Mouse (Mus musculus): Measurements from ENCODE around the gene Nfib.
A peak's percentile ranks its signal among the peaks of the same experiment; 100 is the strongest.

Nfib gene

DNA sequence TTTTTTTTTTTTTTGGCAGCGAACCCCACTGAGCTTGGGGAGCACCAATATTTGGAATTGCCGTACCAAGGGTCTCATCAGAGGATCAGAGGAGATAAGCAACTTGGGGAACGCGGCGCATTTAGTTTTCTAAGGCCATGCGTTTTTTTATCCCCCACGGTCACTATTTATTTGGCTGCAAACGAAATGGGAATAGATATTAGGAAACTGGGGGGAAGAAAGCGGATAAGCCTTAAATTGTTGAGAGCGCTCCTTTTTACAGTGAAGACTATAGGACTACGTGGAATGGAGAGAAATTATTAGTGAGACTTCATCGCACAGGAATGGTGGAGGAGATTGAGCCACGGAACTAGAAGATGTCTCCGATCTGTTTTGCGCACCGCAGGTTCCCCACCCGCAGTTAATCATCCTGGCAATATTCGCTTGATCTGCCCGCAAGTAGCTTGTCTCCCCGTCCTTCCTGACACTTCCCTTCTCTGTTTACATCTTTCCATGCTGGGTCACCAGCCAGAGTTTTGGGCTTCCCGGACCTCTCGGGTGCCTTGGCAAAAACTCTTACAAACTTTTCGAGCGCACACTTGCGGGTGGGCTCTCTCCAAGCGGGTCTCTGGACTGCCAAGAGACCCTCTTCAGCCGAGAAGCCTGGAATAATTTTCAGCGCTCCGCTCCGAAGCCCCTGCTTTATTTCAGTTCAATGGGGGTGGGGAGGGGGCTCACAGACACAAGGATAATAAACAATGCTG lies 167.3 kb downstream of the Nfib start:
- no peak for DNase-seq

DNA sequence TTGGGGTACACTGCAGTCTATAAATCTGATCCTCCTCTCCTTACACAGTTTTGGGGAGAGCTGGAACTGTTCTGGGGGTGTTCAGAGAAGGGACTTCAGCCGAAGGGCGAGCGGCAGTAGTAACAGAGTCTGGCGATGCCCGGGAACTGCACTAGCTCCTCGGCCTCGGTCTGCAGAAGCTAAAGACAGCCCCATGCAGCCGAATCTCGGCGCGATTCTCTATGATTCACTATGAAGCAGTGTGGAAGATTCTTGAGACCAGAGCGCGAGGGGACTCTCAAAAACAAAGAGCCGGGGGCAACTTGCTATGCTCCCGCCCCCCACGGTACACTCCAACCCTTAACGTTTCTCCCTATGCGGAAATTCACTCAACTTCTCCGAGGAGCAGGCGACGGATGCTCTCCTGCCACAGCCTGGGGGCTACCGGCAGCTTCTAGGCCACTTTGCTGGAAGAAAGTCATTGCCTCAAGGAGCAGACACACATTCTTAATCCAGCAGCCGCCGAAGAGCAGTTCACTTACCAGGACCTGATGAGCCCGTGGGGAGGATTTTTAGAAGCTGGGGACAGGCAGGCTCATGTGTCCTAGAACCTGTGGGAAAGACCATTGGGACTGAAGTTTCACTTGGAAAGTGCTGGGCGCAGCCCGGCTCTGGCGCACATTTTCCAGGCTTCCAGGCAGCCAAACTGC lies 168.1 kb downstream of the Nfib start:
- DNase-seq: peak; percentile 21

DNA sequence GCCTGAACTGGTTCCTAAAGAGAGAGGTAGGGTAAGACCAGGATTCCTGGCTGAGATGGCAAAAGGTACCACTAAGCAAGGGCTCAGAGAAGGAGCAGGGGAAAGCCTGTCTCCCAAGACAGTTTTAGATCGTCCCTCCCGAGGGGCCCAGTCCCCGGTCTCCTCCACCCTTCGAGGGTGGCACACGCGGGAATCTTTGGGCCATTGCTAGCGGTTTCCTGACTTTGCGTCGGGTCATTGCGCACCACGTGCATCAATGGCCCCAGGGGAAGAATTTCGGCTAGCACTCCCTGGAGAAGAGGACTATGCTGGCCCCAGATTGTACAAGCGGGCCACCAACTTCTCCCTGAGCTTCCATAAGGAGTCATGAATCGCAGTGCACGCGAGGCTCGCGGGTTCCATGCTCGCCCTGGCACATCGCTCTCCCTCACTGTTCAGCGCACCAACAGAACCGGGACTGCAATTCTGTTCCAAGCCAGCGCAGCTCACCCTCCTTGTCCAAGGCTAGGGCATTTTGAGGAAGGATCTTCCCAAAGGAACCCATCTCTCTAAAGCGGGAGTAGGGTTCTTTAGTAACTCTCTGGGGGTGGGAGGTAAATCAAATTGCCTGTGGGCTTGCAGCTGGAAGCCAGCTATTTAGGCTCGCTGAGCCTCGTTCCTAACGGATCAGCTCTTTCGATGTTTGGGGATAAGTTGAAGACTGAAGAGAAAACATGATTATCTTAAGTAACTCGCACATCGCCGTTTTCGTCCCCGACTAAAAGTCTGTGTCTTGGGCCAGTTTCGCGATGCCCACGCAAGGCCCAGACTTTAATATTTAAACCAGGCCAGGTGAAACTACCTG lies 168.9 kb downstream of the Nfib start:
- DNase-seq: no peak

DNA sequence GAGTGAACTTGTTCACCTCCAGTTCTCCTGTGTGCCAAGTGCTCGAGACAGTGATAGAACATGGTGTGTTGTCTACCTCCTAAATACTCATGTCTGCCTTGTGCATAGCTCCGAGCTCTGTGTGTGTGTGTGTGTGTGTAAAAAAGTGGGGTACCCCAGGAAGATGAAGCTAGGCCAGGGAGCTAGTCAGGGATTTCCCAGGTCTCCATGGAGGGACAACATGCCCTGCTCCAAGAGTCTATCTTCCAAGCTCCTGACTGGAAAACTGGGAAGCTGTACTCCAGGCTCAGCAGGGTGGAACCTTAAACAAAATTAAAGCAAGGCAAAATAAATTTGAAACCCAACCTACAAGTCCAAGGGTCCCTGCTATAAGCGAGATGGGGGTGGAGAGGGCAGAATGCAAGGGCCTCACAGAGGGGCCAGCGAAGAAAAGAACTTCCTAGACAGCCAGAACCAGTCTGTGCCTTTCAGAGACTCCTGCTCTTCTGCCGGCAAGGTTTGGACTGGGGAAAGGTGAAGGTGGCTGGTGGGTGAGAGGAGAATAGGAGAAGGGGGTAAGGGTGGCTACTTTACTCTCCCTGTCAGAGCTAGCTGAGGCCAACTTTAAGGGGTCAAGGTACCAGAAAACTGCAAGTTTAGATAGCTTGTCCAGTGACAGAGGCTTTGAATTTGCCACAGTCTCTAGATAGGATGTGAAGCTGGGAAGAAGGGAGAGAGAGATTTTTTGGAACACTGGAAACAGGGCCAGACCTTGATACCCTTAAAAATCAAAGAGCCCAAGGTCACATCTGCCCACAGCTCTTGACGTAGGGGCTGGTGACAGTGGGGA lies 169.7 kb downstream of the Nfib start:
- DNase-seq: no peak

DNA sequence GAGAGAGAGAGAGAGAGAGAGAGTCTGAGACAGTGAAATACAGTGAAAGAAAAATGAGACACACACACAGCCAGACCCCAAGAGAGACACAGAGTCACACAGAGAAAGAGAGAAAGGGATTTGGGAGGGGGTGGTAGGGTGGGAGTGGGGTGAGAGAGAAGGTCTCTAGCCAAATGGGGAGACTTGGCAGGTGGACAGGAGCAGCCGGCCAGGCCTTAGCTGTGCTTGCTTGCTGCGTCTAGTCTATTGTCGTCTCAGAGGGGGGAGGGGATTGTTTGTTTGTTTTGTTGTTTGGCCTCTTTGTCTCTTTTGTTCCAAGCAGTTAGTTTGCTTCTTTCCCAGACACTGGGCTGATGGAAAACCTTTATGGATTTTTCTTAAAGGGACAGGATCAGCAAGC lies 172.3 kb downstream of the Nfib start:
- DNase-seq: no peak

DNA sequence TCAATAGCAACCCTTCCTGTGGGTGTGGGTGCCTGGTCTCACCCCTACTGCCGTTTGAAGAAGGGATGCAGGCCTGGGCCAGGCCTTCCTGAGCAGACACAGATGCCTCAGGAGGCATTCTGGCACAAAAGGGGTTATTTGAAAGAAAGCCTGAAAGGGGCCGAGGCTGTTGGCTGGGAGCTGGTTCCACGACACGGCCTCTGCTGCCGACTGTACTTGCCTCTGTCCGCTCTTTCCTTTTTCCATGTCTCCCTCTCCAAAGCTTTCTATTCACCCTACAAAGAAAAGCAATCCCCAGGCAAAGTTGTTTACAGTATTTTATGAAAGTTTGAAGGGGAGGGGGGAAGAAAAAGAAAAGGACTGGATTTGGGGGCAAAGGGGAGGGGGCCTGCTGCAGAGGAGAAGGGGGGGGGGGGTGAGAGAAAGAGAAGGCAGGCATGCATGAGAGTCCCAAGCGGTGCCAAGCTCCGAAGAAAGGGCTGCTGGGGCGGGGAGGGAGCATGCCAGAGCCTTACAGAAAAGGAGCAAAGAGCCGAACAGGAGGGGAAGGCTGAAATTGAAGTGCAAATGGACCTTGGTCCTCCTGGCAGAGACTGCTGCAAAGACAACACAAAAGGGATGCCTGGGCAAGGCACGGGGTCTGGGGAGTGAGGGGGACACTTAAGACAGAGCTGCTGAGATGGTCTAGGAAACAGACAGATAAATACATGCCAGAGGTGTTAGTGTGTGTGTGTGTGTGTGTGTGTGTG lies 172.9 kb downstream of the Nfib start:
- DNase-seq: peak; percentile 41

DNA sequence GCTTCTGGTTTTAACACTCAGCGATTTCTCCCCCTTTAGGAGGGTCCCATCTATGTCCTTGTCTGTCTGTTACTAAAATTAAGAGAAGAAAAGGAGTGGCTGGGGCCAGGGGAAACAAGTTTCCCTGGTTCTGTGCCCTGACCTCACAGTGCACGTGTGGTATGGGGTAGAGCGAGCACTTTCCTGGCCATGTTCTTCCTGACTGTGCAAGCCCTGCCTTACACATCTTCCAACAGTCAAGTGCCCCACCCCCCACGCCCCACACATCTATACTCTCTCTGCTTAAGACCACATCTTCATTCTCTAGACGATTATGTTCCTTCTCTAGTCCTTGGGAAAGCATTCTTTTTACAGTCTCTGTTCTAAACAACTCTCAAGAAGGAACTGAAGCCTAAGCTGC lies 173.6 kb downstream of the Nfib start:
- DNase-seq: no peak

DNA sequence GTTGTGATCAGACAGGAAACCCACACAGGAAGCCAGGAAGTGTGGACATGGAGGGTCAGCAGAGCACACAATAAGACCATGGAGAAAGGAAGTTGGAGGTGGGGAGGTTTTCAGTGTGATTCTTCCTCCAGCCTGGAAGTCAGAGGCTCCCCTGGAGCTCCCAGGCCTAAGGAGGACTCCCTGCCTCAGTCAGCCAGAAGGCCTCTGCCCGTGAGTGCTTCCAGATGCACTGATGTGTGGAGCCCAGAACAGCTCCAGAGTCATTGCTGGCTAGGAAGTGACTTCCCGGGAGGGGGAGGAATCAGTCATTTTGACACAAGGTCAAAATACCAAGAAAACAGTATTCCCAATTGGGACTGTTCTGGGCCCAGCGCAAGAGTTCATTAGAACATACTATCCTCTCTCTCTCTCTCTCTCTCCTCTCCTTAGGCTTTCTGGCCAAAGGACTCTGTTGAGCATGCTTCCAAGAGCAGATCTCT lies 174.6 kb downstream of the Nfib start:
- peak; percentile 40 for DNase-seq

DNA sequence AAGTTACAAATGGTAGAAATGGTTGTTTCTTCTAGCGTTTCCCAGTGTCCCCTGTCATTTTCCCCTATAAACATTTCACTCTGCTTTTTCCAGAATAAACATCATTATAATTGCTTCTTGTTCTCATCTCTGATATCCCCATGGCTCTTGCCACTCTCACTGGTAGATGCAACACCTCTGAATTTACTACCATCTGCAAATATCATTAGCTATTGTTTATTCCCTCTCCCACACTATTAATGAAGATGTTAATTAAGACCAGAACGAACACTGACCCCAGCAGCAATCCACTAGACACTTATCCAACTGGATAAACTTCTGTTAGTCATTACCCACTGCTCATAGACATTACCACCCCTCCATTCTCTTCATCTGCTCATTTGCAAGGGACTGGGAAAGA lies 176.6 kb downstream of the Nfib start:
- no peak for DNase-seq

DNA sequence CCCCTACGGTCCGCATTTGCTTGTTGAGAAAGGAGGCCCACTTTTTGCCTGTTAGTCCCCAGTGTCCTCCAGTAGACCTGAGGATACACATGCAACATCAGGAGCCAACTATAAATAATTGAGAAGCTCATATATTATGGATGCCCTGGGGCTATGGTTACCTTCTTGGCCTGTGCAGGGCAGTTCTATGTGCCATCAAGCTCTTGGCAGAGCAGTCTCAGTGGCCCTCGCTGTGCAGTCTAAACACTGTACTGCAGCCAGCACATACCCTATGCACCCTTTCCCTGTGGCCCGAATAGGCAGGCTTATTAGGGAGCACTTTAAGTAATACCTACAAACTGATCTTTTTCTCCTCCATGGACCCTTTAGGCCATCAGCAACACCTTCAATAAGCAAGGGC lies 185.6 kb downstream of the Nfib start:
- no peak for DNase-seq

DNA sequence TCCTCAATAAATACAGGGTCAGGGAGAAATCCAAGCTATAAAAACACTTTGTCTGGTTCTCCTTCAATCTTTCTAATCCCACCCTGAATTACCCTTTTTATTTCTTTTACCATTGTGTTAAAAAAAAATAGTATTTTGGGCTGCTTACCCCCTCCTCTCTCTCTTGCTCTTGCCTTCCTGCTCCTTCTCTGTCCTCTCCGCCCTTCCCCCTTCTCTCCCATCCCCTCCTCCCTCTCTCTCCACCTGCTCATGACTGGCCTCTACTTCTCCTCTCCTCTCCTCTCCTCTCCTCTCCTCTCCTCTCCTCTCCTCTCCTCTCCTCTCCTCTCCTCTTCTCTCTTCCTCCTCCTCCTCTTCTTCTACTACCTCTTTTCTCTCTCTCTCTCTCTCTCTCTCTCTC lies 187.4 kb downstream of the Nfib start:
- no peak for DNase-seq

DNA sequence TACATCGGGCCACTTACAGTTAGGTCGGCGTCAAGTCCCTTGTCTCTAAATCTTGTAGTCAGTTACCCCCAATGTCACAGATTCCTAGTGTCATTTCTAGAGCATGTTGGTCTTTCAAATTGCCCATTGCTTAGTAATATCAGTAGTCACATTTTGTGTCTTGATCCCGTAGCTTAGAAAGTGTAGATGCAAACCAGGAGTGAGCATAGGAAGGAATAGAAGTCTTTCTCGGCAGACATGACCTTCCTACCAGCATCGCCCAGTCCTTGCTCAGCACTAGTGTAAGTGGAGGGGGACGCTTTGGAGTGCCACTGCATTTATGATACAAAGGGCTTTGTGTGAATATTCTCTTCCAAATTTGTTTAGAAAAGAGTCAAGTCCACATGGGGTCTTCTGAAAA lies 188.2 kb downstream of the Nfib start:
- no peak for DNase-seq

DNA sequence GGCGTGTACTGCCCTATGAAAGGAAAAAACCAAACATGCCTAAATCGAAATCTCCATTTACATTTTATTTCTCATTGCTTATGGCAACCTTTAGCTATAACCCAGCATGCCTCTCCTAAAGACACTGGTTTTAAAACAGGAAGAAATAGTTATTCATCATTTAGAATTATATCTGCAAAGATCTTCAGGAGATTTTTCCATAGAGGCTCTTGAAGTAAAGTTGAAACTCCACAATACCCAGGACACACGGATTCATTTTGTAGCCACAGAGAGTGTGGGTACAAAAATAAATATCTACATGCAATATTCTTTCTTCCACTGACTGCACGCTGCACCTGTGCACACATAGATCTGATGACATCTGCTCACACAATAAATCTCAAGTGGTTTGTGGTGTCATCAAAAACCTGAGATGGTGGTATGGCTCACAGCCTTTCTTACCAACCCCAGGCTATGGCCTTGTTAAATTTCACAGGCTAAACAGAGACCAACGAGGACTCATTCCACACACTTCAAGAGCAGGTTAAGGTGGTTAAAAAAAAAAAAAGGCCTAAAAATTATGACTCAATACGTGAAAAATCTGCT lies 189.2 kb downstream of the Nfib start:
- DNase-seq: no peak

DNA sequence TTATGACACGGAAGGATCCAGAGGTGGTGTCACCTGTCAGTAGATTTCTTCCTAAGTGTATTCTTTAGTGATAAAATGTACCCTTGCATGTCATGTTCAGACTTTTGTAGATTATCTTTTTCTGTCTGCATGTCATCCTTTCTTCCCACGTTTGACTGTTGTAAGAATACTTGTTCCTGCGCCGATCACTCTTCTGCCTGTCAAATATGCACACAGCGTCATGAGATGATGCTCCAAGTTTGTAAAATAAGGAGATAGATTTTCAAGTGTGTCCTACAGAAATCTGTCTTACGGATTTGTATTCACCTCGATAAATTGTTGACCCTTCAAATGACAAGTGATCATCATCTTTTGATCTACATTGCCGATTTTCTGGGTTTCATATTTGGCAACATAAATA lies 190.6 kb downstream of the Nfib start:
- no peak for DNase-seq

DNA sequence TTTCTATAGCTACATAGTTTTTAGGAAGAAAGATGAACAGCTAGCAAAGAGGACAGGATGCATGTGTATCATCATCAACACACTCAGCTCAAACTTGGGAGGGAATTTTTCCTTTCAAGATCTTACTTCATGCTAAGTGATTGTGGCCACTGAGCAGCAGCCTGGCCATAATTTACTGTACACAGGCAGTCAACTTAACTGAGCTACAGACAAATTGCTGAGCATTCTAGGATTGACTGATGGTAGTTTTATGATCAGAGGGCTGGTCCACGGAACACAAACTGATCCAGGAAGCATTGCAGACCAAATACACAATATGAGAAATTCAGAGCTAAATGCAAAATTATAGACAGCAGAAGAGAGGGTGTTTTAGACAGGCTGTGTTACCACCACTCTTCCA lies 191.2 kb downstream of the Nfib start:
- no peak for DNase-seq

DNA sequence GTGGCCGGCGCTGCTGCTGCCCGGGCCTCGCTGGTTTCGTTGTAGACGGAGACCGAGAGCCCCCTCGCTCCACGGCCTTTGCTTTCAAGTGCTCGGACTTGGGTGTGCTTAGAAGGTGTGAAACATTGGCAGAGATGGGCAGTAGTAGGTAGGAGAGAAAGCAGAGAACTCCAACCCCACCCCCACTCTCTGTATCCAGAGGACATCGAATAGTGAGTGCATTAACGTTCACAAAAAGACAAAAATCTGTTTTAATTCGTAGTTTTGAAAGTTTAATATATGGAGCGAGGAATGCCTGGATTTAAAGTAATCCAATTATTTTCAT lies 192.2 kb downstream of the Nfib start:
- no peak for DNase-seq

DNA sequence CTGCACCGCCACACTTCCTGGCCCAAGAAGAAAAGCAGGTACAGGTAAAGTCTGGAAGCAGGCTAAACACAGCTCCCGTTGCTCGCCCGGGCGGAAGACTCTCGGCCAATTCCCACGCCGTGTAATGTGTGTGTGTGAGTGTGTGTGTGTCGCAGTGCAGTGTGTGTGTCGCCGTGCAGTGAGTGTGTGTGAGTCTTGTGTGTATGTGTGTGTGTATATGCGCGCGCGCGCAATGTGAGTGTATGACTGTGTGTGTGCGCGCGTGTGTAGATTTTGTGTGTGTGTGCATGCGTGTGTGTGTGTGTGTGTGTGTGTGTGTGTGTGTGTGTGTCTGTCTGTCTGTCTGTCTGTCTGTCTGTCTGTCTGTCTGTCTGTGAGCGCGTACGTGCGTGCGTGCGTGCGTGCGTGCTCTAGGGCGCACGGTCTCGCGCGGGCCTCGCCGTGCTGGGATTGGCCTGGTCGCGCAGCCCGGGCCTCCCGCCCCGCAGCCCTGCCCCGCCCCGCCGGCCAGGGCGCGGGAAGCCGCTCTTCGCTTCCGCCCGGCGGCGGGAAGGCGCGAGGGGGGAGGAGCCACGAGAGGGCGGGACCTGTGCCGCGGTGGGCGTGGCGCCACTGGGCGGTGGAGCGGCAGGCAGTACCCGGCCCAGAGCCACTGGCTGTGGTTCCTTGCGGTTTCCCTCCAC lies 192.7 kb downstream of the Nfib start:
- peak; percentile 97 for DNase-seq

DNA sequence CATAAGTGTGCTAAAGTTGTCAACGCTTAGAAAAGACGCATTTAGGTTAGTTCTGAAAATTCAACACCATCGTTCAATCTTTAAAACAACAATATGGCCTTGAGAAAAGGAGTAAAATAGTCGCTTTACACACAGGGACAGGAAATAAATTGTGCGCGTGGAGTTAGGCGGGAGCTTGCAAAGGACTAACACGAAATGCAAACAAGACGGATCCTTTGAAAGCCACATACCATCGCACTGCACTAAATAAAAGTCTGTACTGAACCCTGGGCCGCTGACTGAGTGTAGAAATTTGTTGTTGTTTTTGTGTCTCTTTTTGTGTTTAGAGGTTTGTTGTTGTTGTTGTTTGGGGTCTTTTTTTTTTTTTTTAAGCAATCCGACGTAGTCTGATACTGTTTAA lies 193.2 kb downstream of the Nfib start:
- DNase-seq: no peak

DNA sequence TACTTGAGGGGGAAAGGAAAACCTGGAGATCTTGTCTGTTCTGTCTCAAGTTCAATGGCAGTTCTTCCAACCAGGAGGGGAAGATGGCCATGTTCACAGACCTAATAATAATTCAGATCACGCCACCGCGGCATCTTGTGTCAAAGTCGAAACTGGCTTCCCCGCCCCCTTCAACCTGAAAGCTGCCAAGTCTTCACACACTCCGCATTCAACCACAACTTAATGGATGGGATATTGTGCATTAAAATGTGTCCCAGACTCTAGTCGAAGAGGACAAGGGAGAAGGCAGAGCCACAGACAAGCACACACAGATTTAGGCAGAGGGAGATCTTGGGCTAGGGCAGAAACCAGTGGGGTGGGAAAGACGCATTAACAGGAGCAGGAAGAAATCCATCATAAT lies 194.0 kb downstream of the Nfib start:
- peak; percentile 82 for DNase-seq

DNA sequence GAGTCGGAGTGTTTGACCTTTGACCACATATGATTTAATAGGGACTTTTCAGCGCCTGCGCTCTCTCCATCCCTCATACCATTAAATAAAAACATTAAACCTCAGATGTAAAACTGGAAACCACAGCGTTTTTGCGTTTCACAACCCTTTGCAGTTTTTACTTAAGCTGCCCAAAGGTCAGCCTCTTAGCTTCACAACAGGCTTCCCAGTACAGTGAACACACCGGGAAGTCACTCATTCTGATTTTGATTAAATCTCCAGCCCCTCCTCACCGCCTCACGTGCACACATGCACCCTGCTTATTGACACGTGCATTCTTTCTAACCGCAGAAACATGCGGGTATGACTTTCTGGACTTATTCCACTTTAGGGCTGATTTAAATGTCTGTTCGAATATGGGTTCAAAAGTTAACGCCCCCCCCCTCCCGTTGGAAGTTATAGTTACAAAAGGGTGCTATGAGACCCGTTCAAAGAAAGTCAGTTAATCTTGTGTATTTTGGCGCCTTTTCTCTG lies 194.5 kb downstream of the Nfib start:
- DNase-seq: peak; percentile 73

DNA sequence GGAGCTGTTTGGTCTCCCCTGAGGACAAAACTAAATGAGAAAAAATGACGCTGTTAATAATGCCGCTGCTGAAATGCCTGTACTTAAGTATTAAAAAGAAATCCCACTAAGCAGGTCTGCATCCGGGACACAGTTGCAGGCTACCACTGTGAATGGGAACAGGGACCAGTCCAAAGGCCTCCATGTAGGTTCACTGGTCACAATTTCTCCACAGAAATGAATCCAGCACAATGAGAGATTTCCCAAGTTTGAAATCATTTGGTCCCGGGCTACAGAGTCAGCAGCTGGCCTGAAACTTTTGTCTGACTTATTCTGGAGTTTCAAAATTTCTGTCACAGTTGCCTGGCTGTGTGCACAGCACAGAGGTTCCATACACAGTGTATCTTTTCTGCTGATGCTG lies 195.8 kb downstream of the Nfib start:
- no peak for DNase-seq

Measured in kidney, adult 11 months (tissue).